Mouse (Mus musculus): Measurements from ENCODE around the gene Svep1.

Gene Svep1

DNA sequence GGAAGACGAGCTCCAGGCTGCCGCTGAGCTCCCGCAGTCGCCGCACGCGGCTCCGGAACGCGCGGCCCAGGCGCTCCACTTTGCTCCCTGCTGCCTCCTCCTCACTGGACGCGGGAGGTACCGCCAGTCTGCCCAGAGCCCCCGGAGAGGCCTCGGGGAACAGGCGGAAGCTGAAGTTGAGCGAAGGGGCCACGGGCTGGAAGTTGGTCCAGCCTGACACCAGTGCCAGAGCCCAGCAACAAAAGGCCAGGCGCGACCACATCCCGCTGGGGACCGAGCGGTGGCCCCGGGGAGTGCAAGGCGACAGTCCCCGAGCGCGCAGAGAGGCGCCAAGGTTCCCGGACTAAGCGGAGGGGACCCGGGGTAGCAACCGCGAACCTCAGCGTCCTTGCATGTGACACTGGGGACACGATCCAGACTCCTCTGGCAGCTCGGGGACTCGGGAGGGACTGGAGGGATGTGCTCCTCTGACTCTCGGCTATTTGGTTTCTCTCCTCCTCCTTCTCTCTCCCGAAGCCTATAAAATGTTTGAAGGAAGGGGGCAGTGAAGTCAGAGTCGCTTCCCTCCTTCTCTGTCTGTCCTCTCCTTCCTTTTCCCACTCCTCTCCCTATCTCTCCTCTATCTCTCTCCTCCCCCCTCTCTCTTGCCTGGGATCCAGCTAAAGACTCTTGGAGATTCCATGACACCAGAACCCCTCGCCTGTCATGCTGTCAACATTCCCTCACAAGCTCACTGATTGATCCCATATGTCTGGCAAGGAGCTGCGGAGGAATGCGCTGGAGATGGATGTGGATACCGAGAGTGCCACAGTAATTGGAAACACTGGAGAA, at the start of gene Svep1:
Svep1 (minus strand) TSS at position 745 of the 831 bp plus-strand sequence.
- no peak for DNase-seq

DNA sequence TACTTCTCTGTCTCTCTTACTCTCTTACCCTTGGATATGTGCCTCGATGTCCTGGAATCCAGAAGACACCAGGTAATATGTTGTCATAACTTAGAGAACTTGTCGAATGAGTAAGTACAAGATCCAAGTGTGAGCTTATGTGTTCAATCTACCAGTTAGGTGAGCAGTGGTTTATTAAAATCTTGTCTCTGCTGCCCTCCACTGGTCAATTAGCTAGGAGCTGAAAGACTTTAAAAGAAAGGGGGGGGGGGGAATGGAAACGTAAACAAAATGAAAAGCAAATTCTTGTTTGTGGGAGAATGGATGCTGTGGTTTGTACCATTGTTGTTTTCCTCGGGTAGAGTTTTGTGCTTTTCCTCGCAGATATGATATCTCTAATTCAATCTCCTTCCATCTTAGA, 46.8 kb upstream of the Svep1 start:
- DNase-seq: peak; percentile 10

DNA sequence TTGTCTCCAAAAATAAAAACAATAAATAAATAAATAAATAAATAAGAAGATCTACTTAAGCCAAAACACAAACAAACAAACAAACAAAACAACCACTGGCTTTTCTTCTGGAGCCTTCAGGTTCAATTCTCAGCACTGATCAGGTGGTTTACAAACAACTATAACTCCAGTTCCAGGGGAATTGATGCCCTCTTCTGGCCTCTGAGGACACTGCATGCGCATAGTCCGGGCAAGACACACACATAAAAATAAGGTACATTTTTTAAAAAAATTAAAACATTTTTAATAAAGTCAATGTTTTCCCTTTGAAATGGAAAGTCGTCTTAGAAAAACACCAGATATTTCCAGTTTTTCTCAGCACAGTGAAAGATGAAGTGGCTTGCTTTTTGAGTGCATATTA, 45.7 kb upstream of the Svep1 start:
- DNase-seq: peak; percentile 11

DNA sequence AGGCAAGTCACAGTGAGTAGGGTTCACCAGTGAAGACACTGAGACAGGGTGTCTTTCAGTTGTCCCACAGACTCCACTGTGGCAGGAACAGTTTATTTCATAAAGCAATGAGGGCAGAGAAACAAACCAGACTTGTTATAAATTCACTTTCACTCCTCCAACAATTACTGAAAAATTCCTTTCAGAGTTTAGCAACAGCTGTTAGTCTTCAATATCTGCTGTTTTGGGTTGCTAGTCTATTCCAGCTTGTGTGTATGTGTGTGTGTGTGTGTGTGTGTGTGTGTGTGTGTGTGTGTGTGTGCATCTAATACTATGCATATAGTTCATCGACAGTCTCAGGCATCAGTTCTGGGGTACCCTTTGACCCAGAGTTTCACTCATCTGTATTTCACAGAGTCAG, 38.9 kb upstream of the Svep1 start:
- DNase-seq: no peak

DNA sequence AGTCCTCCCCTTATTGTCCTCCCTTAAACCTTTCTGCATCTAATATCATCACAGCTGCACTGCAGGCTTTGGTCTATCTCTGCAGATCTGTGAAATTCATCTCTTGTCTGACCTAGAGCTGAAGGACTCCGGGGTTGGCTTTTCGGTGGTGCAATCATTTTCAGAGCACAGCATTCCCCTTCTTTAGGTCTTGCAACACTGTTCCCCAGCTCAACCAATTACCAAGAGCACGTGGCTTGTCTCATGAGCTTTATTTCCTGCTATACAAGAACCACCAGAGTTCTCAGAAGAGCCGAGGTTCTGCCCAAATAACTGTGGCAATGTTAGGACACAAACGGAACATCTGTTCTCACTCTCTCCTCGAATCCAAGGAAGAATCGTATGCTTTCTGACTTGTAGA, 33.8 kb upstream of the Svep1 start:
- no peak for DNase-seq

- DNase-seq: no peak
Measured at GRCm38 (mm10) chr4:58235828-58236227, 29.2 kb upstream of the Svep1 start.

DNA sequence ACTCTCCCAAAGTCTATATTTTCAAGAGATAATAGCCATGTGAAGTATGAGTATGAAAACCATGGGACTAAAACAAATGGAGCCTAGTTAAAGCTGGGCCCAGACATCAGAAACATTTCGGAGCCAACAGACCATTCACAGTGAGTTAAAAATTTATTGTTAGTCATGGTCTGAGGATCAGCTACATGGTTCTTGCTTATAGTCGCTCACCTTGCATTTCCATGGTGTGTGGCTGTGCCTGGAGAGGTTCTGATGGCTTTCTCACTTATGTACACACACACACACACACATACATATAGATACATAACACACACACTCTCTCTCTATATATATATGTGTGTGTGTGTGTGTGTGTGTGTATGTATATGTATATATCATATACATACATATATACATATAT, 16.8 kb upstream of the Svep1 start:
- DNase-seq: no peak

- DNase-seq: no peak
Measured at GRCm38 (mm10) chr4:58211374-58211773, 4.7 kb upstream of the Svep1 start.

DNA sequence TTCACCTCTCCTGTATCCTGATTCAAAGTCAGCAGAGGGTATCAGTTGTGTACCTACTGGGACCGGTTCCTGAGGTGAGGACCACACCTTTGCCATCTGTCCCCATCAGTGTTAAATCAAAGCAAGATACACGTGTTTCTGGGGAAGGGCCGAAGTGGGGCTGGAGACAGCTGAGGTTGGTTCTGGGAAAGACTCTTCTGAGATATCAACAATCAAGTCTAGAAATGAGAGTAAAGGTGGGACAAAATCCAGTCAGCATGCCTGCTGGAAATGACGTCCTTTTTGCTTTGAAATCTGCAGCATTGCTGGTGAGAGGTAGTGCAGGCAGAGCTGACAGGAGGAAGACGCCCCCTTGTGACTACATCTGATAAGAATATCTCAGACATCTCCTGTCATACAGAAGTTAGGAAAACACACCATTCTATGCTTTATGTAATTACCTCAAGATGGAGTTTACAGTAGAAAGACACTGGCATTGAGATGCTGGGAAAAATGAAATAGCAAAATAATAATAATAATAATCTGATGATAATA, 4.0 kb upstream of the Svep1 start:
- DNase-seq: no peak

DNA sequence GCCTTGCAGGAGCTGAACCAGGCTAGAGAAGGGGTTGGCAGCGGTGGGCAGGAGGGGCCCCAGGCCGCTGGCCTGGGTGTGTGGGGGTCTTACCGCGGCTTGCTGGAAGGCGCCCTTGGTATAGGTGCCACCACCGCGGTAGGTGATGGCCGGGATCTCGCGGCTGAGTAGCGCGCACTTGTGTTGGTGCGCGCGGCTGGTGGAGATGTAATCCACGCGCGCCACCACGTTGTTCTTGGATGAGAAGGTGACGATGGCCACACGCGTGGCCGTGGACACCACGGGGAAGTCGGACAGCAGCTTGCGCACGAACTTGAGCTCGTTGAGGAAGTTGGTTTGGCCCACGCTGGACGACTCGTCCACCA, 927 bp downstream of the Svep1 start:
- no peak for DNase-seq

- DNase-seq: no peak
Measured at GRCm38 (mm10) chr4:58201703-58202102, 5.0 kb downstream of the Svep1 start.

DNA sequence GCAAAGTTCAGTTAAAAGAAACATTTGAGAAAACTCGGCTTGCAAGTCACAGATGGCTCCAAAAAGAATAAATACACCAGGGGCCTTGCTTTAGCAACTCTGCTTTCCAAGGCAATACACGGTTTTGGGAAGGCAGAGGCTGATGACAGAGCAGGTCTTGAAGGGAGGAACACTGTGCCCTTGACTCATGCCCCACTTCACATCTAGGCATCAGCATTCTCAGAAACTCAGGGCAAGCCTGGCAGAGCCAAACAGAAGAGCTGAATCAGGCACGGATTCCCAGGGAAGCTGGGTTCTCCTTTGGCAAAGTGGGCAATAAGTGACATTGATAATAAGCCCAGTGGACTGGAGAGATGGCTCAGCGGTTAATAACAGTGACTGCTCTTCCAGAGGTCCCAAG, 5.8 kb downstream of the Svep1 start:
- DNase-seq: no peak

- no peak for DNase-seq
Measured at GRCm38 (mm10) chr4:58197230-58197629, 9.4 kb downstream of the Svep1 start.

- DNase-seq: no peak
Measured at GRCm38 (mm10) chr4:58196795-58197194, 9.9 kb downstream of the Svep1 start.

- DNase-seq: no peak
Measured at GRCm38 (mm10) chr4:58195936-58196335, 10.7 kb downstream of the Svep1 start.

DNA sequence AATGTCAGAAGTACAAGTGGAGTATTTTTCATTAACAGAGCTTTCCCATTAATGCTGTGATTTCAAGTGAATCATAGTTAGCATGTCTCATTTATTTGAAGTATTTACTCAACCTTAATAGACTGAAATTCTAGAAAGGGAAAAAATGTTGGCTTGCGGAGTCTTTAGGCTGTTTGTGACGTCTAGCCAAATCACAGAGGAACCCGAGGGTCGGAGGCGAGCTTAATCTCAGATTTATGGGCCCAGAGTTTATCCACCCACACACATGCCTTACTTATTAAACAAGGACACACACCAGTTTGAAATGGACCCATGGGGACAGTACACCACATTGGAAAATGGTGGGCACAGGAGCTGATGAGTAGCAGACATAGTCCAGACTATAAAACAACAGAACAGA, 17.4 kb downstream of the Svep1 start:
- DNase-seq: no peak

GRCm38 (mm10) chr4:58185401-58185800, 21.3 kb downstream of the Svep1 start:
- no peak for DNase-seq

GRCm38 (mm10) chr4:58184681-58185341, 21.8 kb downstream of the Svep1 start:
- DNase-seq: no peak

DNA sequence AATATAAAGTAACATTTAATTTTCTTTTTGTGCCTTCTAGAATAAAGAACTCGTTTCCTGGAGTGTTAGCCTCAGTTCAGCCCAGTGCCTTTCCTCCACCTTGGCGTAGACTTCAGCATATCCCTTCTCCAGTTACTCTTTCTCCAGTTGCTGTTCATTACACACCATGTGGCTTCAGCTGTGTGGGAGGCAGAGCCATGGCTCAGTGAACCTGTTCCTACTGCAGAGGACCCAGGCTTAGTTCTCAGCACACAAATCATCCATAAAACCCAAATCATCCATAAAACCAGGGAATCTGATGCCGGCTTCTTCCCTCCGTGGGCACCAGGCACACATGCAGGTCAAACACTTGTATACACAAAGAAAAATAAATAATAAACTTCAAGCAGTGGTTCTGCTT, 22.8 kb downstream of the Svep1 start:
- no peak for DNase-seq

- DNase-seq: no peak
Measured at GRCm38 (mm10) chr4:58178489-58178888, 28.2 kb downstream of the Svep1 start.

DNA sequence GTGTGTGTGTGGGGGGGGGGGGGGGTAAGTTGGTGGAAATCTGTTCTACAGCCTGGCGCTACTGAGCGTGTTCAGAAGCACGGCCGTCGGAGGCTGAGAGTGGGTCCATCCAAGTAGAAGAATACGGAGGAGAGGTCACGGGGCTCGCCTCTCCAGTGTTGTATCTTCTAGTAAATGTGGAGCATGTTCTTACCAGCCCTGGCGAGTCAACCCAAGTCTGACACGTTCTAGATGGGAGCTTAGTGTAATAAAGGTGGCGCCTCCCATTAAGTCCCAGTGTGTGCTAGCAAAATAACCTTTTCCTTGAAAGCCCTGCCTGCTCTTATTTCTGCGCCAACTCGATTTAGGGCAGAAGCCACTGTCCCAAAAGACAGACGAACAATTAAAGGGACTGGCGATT, 29.4 kb downstream of the Svep1 start:
- no peak for DNase-seq

GRCm38 (mm10) chr4:58174435-58174987, 32.1 kb downstream of the Svep1 start:
- DNase-seq: no peak

DNA sequence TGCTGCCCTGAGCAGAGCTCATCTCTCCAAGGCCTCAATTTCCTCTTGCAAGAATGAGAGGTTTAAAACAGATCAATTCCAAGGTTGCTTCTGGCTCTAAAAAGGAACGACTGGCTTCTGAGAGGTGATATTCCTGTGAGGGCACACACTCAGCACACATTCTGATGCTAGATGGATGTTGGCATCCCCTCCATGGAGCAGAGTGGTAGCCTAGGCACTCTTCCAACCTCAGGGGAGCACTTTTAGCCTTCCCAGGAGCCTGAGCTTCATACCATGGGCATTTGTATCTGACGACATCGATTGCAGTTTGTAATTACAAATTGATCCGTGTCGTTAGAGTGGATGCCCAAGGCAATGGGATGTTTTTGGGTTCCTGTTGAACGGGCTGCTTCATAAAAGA, 33.3 kb downstream of the Svep1 start:
- DNase-seq: no peak

DNA sequence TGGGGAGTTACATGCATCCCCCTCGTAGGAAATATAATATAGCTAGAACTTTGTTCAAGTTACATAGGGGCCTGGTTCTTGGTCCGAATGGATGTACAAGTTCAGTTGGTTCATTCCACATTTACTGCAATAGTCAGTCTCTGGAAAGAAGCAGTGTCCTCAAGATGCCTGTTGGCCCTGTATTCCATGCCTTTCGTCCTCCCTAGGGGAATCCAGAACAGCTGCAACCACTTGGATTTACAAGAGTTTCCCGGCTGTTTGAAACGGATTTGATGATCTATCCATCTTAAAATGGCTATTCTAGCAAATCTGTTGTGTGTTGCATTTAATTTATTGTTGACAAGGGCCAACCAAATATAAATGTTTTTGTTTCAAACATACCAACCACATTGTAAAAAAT, 36.2 kb downstream of the Svep1 start:
- DNase-seq: no peak

All from thymus, postnatal 25 days (tissue).